Mouse (Mus musculus) hindbrain, embryonic 10.5 days (tissue): Measurements from ENCODE around the gene Gm44790. TPM values are rescaled to one million over a fixed set of nuclear protein-coding genes. Genes with fewer than 3 reads are reported as not detected.

Experiments used
- DNase-seq: peaks from one replicate; pipeline ENCODE4 v3.0.0-alpha.2; 2017; ENCODE audit warnings: low spot score
- H3K27ac ChIP-seq: fragments of 300-500 bp; sonication (generic); 2 replicates; pipeline ENCODE4 v1.5.1; 2016; ENCODE audit warnings: mild to moderate bottlenecking, moderate library complexity
- H3K27me3 ChIP-seq: fragments of 300-500 bp; sonication (generic); 2 replicates; pipeline ENCODE4 v1.6.1; 2016; ENCODE audit warnings: mild to moderate bottlenecking; ENCODE audit not compliant: poor library complexity, insufficient read depth, severe bottlenecking
- H3K36me3 ChIP-seq: fragments of 300-500 bp; sonication (generic); 2 replicates; pipeline ENCODE4 v1.6.1; 2016; ENCODE audit warnings: mild to moderate bottlenecking, moderate library complexity
- H3K4me1 ChIP-seq: fragments of 300-500 bp; sonication (generic); replicated peaks from 2 replicates; pipeline ENCODE4 v1.6.1; 2016; ENCODE audit warnings: mild to moderate bottlenecking
- H3K4me3 ChIP-seq: fragments of 300-500 bp; sonication (generic); 2 replicates; pipeline ENCODE4 v1.5.1; 2016; ENCODE audit warnings: mild to moderate bottlenecking, moderate library complexity
- H3K9me3 ChIP-seq: fragments of 300-500 bp; sonication (generic); 2 replicates; pipeline ENCODE4 v1.6.1; 2016; ENCODE audit warnings: mild to moderate bottlenecking, moderate library complexity
- WGBS: fragments of 180-500 bp; shearing (Covaris S2); methylation state at CpG from one replicate; pipeline ENCODE4 v1.1.7; 2016; 5-methylcytosine and 5-hydroxymethylcytosine counted together
- polyA plus RNA-seq: library from polyadenylated mRNA; unstranded; fragments of >200 nt; fragmentation: Nextera tagmentation; extraction: Ambion mirVana; gene quantifications from 2 replicates; pipeline ENCODE4 v1.2.1, GENCODE M21; 2016

Gm44790 gene
- polyA plus RNA-seq, 1 experiment from 2014 or later: not detected

GRCm38 (mm10) chr6:86395969-86396368 is 30.5 kb upstream of the Gm44790 start:
- WGBS: 37% methylated on average over 10 of the region's 10 CpGs
- H3K27ac ChIP-seq: peak overlapping the region; percentile 93

GRCm38 (mm10) chr6:86396581-86397256 is 29.7 kb upstream of the Gm44790 start, which contains the start of gene Pcyox1:
Gene Pcyox1 (minus strand): TSS chr6:86397154.
- Histone ChIP-seq H3K27ac (peak within 1 kb of the TSS; percentile 93), H3K36me3 (peaks cover 32% of the 10 kb centered on the region)

More at GRCm38 (mm10) chr6:86395969-86396368, 30.5 kb upstream of the Gm44790 start:
- peaks cover 33% of the 10 kb centered on the region for H3K4me1 ChIP-seq
- peak overlapping the region; percentile 91 for H3K4me3 ChIP-seq
- no peak for DNase-seq
- peaks cover 14% of the 10 kb centered on the region; the same call in 1 of the 2 replicates for H3K27me3 ChIP-seq
- H3K9me3 ChIP-seq: 0 out of 2 replicates have a peak, but pooled peaks cover 3% of the 10 kb centered on the region
- H3K36me3 ChIP-seq: peaks cover 39% of the 10 kb centered on the region

GRCm38 (mm10) chr6:86397257-86397980 is 29.0 kb upstream of the Gm44790 start:
- 9% methylated on average over 14 of the region's 14 CpGs for WGBS
- H3K27ac ChIP-seq: peak overlapping the region; percentile 93
- peak overlapping the region; percentile 91 for H3K4me3 ChIP-seq
- peaks cover 14% of the 10 kb centered on the region; the same call in 1 of the 2 replicates for H3K27me3 ChIP-seq
- peaks cover 36% of the 10 kb centered on the region for H3K4me1 ChIP-seq
- no peaks in the 10 kb centered on the region for H3K9me3 ChIP-seq
- peaks cover 25% of the 10 kb centered on the region for H3K36me3 ChIP-seq
- DNase-seq: no peak

More at GRCm38 (mm10) chr6:86396581-86397256, 29.7 kb upstream of the Gm44790 start, which contains the start of gene Pcyox1:
- Histone ChIP-seq H3K27me3 (peaks cover 14% of the 10 kb centered on the region; the same call in 1 of the 2 replicates), H3K4me3 (peak within 1 kb of the TSS; percentile 91), H3K4me1 (peaks cover 36% of the 10 kb centered on the region), H3K9me3 (no peaks in the 10 kb centered on the region)
- peak; percentile 91 for DNase-seq
- under 1% methylated on average over 51 of the region's 51 CpGs for whole genome bisulfite sequencing

GRCm38 (mm10) chr6:86398986-86399385 is 27.5 kb upstream of the Gm44790 start:
- WGBS: 87% methylated on average over 2 of the region's 2 CpGs
- H3K4me1 ChIP-seq: peaks cover 39% of the 10 kb centered on the region

GRCm38 (mm10) chr6:86399995-86400394 is 26.5 kb upstream of the Gm44790 start:
- Histone ChIP-seq H3K4me1 (peaks cover 30% of the 10 kb centered on the region), H3K9me3 (no peaks in the 10 kb centered on the region), H3K27ac (no peak overlapping the region), H3K27me3 (peaks cover 14% of the 10 kb centered on the region; the same call in 1 of the 2 replicates), H3K36me3 (0 out of 2 replicates have a peak, but pooled peaks cover under 1% of the 10 kb centered on the region), H3K4me3 (no peak overlapping the region)
- DNase-seq: no peak
- 83% methylated on average over 2 of the region's 2 CpGs for WGBS

More at GRCm38 (mm10) chr6:86398986-86399385, 27.5 kb upstream of the Gm44790 start:
- DNase-seq: no peak
- H3K27ac ChIP-seq: no peak overlapping the region
- H3K36me3 ChIP-seq: peaks cover 10% of the 10 kb centered on the region
- H3K4me3 ChIP-seq: no peak overlapping the region
- H3K9me3 ChIP-seq: no peaks in the 10 kb centered on the region
- peaks cover 14% of the 10 kb centered on the region; the same call in 1 of the 2 replicates for H3K27me3 ChIP-seq

GRCm38 (mm10) chr6:86400972-86401371 is 25.5 kb upstream of the Gm44790 start:
- peaks cover 14% of the 10 kb centered on the region; the same call in 1 of the 2 replicates for H3K27me3 ChIP-seq
- no peak overlapping the region for H3K27ac ChIP-seq
- peak overlapping the region; percentile 38 for H3K4me3 ChIP-seq
- no peaks in the 10 kb centered on the region for H3K9me3 ChIP-seq
- DNase-seq: peak; percentile 75
- whole genome bisulfite sequencing: 8% methylated on average over 9 of the region's 9 CpGs
- H3K4me1 ChIP-seq: peaks cover 22% of the 10 kb centered on the region
- no peaks in the 10 kb centered on the region for H3K36me3 ChIP-seq

- Histone ChIP-seq H3K27ac (peak overlapping the region; percentile 100), H3K27me3 (peaks cover 9% of the 10 kb centered on the region; the same call in 1 of the 2 replicates), H3K36me3 (peaks cover 17% of the 10 kb centered on the region), H3K4me3 (peak overlapping the region; percentile 91), H3K9me3 (no peaks in the 10 kb centered on the region), H3K4me1 (peaks cover 23% of the 10 kb centered on the region)
- 41% methylated on average over 12 of the region's 12 CpGs for WGBS
- no peak for DNase-seq
Observed at GRCm38 (mm10) chr6:86402681-86403607, 23.5 kb upstream of the Gm44790 start.

GRCm38 (mm10) chr6:86403728-86404099 is 22.7 kb upstream of the Gm44790 start:
- H3K36me3 ChIP-seq: peaks cover 24% of the 10 kb centered on the region
- WGBS: 1% methylated on average over 15 of the region's 15 CpGs
- H3K9me3 ChIP-seq: no peaks in the 10 kb centered on the region
- H3K27ac ChIP-seq: peak overlapping the region; percentile 100
- peak overlapping the region; percentile 91 for H3K4me3 ChIP-seq
- H3K4me1 ChIP-seq: peaks cover 23% of the 10 kb centered on the region
- DNase-seq: peak; percentile 90
- peaks cover 2% of the 10 kb centered on the region; the same call in 1 of the 2 replicates for H3K27me3 ChIP-seq

GRCm38 (mm10) chr6:86404100-86404861 is 22.2 kb upstream of the Gm44790 start, which contains the start of gene Tia1:
Gene Tia1 (plus strand): TSS chr6:86404219.
- no peaks in the 10 kb centered on the region for H3K9me3 ChIP-seq
- H3K27ac ChIP-seq: peak within 1 kb of the TSS; percentile 100
- peak within 1 kb of the TSS; percentile 91 for H3K4me3 ChIP-seq
- peak; percentile 97 for DNase-seq
- no peaks in the 10 kb centered on the region for H3K27me3 ChIP-seq
- under 1% methylated on average over 62 of the region's 62 CpGs for WGBS
- peaks cover 23% of the 10 kb centered on the region for H3K4me1 ChIP-seq
- peaks cover 30% of the 10 kb centered on the region for H3K36me3 ChIP-seq

- H3K9me3 ChIP-seq: no peaks in the 10 kb centered on the region
- peaks cover 37% of the 10 kb centered on the region for H3K36me3 ChIP-seq
- no peak for DNase-seq
- under 1% methylated on average over 11 of the region's 11 CpGs for WGBS
- H3K4me1 ChIP-seq: peaks cover 23% of the 10 kb centered on the region
- H3K27me3 ChIP-seq: no peaks in the 10 kb centered on the region
- peak overlapping the region; percentile 100 for H3K27ac ChIP-seq
- peak overlapping the region; percentile 91 for H3K4me3 ChIP-seq
Observed at GRCm38 (mm10) chr6:86404996-86405395, 21.5 kb upstream of the Gm44790 start.

- peak overlapping the region; percentile 91 for H3K4me3 ChIP-seq
- no peaks in the 10 kb centered on the region for H3K27me3 ChIP-seq
- DNase-seq: no peak
- no peaks in the 10 kb centered on the region for H3K9me3 ChIP-seq
- H3K27ac ChIP-seq: peak overlapping the region; percentile 100
- peaks cover 18% of the 10 kb centered on the region for H3K4me1 ChIP-seq
- H3K36me3 ChIP-seq: peaks cover 38% of the 10 kb centered on the region
Observed at GRCm38 (mm10) chr6:86406306-86406705, 20.2 kb upstream of the Gm44790 start.
